Mouse (Mus musculus) lung, postnatal 0 days (tissue): ENCODE results near the gene Gpi1. TPM values are rescaled to one million over a fixed set of nuclear protein-coding genes. Genes with fewer than 3 reads are reported as not detected.

Source experiments
- ATAC-seq: fragments of 200-750 bp; cut with Nextera tagmentation; 2 replicates; pipeline ENCODE4 v1.8.0; 2017; ENCODE audit warnings: moderate library complexity
- DNase-seq: peaks from one replicate; pipeline ENCODE4 v3.0.0-alpha.2; 2016; ENCODE audit warnings: low spot score
- H3K27ac ChIP-seq: fragments of 300-500 bp; sonication (generic); 2 replicates; pipeline ENCODE4 v1.5.1; 2014; ENCODE audit warnings: antibody characterized with exemption, mild to moderate bottlenecking, low read length, mixed read lengths
- H3K27me3 ChIP-seq: fragments of 300-500 bp; sonication (generic); replicated peaks from 2 replicates; pipeline ENCODE4 v1.6.1; 2014; ENCODE audit warnings: low read length, mixed read lengths; ENCODE audit not compliant: insufficient read depth
- H3K36me3 ChIP-seq: fragments of 300-500 bp; sonication (generic); 2 replicates; pipeline ENCODE4 v1.6.1; 2014; ENCODE audit warnings: low read length, mixed read lengths; ENCODE audit not compliant: insufficient read depth
- H3K4me1 ChIP-seq: fragments of 300-500 bp; sonication (generic); 2 replicates; pipeline ENCODE4 v1.6.1; 2014; ENCODE audit warnings: antibody characterized with exemption, low read depth, low read length, mixed read lengths; ENCODE audit not compliant: insufficient read depth
- H3K4me2 ChIP-seq: fragments of 300-500 bp; sonication (generic); replicated peaks from 2 replicates; pipeline ENCODE4 v1.6.1; 2014; ENCODE audit warnings: low read depth, mild to moderate bottlenecking, low read length, moderate library complexity, mixed read lengths
- H3K4me3 ChIP-seq: fragments of 300-500 bp; sonication (generic); 2 replicates; pipeline ENCODE4 v1.5.1; 2014; ENCODE audit warnings: low read depth, low read length
- H3K9ac ChIP-seq: fragments of 300-500 bp; sonication (generic); replicated peaks from 2 replicates; pipeline ENCODE4 v1.6.1; 2014; ENCODE audit warnings: low read depth, mild to moderate bottlenecking
- H3K9me3 ChIP-seq: fragments of 300-500 bp; sonication (generic); 2 replicates; pipeline ENCODE4 v1.6.1; 2016; ENCODE audit warnings: low read length, mixed read lengths
- CTCF ChIP-seq: IDR thresholded peaks from 2 replicates; pipeline ENCODE4 v1.5.1; 2016; ENCODE audit warnings: antibody characterized with exemption, mild to moderate bottlenecking
- EP300 ChIP-seq: IDR thresholded peaks from 2 replicates; pipeline ENCODE4 v1.6.1; 2016; ENCODE audit warnings: antibody characterized with exemption, mild to moderate bottlenecking, control low read depth
- WGBS: fragments of 180-500 bp; shearing (Covaris S2); extraction: QIAGEN DNeasy Blood & Tissue Kit; methylation state at CpG from one replicate; pipeline ENCODE4 v1.1.7; 2014; 5-methylcytosine and 5-hydroxymethylcytosine counted together
- polyA plus RNA-seq: library from polyadenylated mRNA; unstranded; fragments of >200 nt; fragmentation: Nextera tagmentation; extraction: Ambion mirVana; gene quantifications from 2 replicates; pipeline ENCODE4 v1.2.1, GENCODE M21; 2015

Gpi1 gene
- polyA plus RNA-seq, 1 experiment from 2014 or later, result 123 TPM

DNA sequence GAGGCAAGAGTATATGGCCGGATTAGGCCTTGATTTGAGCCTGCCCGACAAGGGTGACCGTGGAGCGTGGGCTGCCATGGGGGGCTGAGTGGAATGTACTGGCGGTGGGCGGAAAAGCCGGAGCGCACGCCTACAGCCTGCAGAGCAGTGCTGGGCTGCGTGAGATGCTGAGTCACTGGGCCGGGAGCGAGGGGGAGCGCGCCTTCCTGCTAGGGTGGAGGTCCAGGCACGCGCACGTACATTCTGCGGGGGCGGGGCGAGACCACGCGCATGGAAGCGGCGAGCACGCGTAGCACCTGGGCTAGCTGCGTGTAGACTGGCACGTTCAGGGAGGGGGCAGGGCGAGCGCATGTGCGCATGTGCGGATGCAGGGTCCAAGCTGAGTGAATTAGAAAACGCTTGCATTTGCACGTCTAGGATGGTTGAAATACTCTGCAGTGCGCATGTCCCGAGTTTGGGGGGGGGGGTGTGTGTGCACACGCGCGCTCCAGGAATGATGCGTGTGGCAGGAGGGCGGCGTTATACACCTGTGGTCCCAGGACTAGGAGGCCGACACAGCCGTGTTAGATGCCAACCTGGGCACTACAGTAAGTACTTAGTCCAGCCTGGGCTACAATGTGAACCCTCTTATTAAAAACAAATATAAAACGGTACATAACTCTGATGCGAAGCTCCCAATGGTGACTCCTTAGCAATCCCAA, 3.9 kb upstream of the Gpi1 start:
- Histone ChIP-seq H3K9ac (peak overlapping the region; percentile 48), H3K9me3 (no peaks in the 10 kb centered on the region), H3K4me2 (peak overlapping the region; percentile 71), H3K4me3 (peak overlapping the region; percentile 44), H3K36me3 (peaks cover 12% of the 10 kb centered on the region), H3K4me1 (peaks cover 17% of the 10 kb centered on the region; the same call in 1 of the 2 replicates), H3K27me3 (no peaks in the 10 kb centered on the region), H3K27ac (peak overlapping the region; percentile 89)
- DNase-seq (peak; percentile 96), ATAC-seq (peak; percentile 88)
- no peak for TF ChIP-seq EP300
- no peak; the same call in 1 of the 2 replicates for TF ChIP-seq CTCF
- 3% methylated on average over 39 of the region's 46 CpGs for WGBS

DNA sequence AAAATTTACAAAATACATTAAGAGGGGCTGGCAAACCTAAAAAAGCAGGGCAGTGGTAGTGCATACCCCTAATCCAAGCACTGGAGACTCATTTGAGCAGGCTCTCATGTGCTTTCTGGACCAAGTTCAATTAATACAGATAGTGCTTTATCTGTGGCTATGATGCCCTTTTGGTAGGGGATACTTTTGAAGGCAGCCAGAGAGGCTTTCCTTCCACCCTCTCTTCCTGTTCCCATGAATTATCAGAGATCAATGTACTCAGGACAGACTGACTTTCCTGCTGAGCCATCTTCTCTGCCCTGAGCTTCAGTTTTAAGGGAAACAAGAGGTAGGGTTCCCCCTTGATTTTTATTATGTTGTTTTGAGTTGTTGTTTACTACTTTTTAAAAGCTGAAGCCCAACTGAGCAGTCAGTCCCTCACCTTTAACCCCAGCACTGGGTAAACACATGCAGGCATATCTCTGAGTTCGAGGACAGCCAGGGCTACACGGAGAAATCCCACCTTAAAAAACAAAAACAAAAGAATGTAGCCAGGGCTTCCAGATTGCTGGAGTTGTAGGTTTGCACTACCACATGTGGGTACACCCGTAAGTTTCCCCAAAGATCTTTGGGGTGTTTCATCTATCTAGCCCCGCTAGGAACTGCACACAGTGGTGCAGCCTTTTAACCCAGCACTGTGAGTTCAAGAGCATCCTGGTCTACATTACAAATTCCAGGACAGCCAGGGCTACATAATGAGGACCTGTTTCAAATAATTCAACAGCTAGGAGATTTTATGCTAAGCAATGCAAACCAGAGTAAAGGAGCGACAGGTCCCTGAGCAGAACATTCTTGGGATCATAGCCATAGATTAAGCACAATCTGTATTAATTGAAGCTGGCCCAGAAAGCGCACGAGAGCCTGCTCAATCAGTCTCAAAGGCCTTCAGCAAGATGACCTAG, 2.9 kb upstream of the Gpi1 start:
- no peaks in the 10 kb centered on the region for H3K27me3 ChIP-seq
- WGBS, result 38% methylated on average over 7 of the region's 7 CpGs
- H3K4me3 ChIP-seq, result peak overlapping the region; percentile 44
- peak overlapping the region; percentile 71 for H3K4me2 ChIP-seq
- peaks cover 17% of the 10 kb centered on the region; the same call in 1 of the 2 replicates for H3K4me1 ChIP-seq
- H3K9me3 ChIP-seq, result no peaks in the 10 kb centered on the region
- H3K36me3 ChIP-seq, result peaks cover 3% of the 10 kb centered on the region
- H3K27ac ChIP-seq, result peak overlapping the region; percentile 89
- TF ChIP-seq EP300 (no peak), CTCF (no peak)
- peak overlapping the region; percentile 48 for H3K9ac ChIP-seq
- no peak for DNase-seq
- no peak for ATAC-seq

GRCm38 (mm10) chr7:34229691-34230111, 435 bp downstream of the Gpi1 start:
- H3K36me3 ChIP-seq, result no peaks in the 10 kb centered on the region
- peak overlapping the region; percentile 65 for H3K9ac ChIP-seq
- peak overlapping the region; percentile 71 for H3K27ac ChIP-seq
- ATAC-seq (peak; percentile 10), DNase-seq (peak; percentile 59)
- WGBS, result 0% methylated on average over 17 of the region's 19 CpGs
- peaks cover 14% of the 10 kb centered on the region; the same call in 1 of the 2 replicates for H3K4me1 ChIP-seq
- TF ChIP-seq EP300 (no peak), CTCF (no peak)
- no peaks in the 10 kb centered on the region for H3K27me3 ChIP-seq
- no peaks in the 10 kb centered on the region for H3K9me3 ChIP-seq
- peak overlapping the region; percentile 72 for H3K4me3 ChIP-seq
- peak overlapping the region; percentile 92 for H3K4me2 ChIP-seq

DNA sequence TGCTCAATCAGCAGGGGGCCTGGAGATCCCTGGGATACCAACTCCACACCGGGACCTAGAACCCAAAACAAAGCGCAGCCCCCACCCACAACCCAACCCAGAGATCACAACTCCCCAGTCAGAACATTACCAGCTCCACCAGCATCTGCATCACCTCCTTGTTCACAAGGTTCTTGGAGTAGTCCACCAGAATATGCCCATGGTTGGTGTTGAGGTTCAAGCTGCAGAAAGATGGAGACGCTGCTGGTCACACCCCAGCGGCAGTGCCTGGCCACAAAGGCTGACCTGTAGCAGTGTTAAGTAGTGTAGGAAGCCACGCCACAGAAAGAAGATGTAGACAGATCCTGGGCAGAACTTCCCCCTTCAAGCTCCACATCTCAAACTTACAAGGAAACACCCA, 983 bp downstream of the Gpi1 start:
- Histone ChIP-seq H3K27me3 (no peaks in the 10 kb centered on the region), H3K4me2 (peak overlapping the region; percentile 92), H3K4me3 (peak overlapping the region; percentile 72), H3K36me3 (no peaks in the 10 kb centered on the region), H3K4me1 (peaks cover 13% of the 10 kb centered on the region; the same call in 1 of the 2 replicates), H3K9ac (peak overlapping the region; percentile 65; the same call in 1 of the 2 replicates), H3K27ac (peak overlapping the region; percentile 71), H3K9me3 (no peaks in the 10 kb centered on the region)
- TF ChIP-seq CTCF, result no peak
- no peak for TF ChIP-seq EP300
- ATAC-seq, result no peak
- no peak for DNase-seq
- 19% methylated on average over 5 of the region's 5 CpGs for WGBS

GRCm38 (mm10) chr7:34228641-34229040, 1.5 kb downstream of the Gpi1 start:
- Histone ChIP-seq H3K27ac (no peak overlapping the region), H3K4me3 (peak overlapping the region; percentile 72; the same call in 1 of the 2 replicates), H3K27me3 (no peaks in the 10 kb centered on the region), H3K4me2 (peak overlapping the region; percentile 92), H3K9me3 (no peaks in the 10 kb centered on the region), H3K36me3 (no peaks in the 10 kb centered on the region), H3K4me1 (peaks cover 13% of the 10 kb centered on the region; the same call in 1 of the 2 replicates), H3K9ac (no peak overlapping the region)
- no peak for TF ChIP-seq EP300
- no peak for TF ChIP-seq CTCF
- ATAC-seq (no peak), DNase-seq (peak; percentile 38)
- WGBS, result 20% methylated on average over 7 of the region's 9 CpGs

GRCm38 (mm10) chr7:34226846-34227245, 3.3 kb downstream of the Gpi1 start:
- no peak overlapping the region for H3K27ac ChIP-seq
- peak; percentile 32; the same call in 1 of the 2 replicates for TF ChIP-seq CTCF
- no peak for TF ChIP-seq EP300
- DNase-seq (no peak), ATAC-seq (no peak)
- no peak overlapping the region for H3K4me3 ChIP-seq
- H3K9me3 ChIP-seq, result no peaks in the 10 kb centered on the region
- H3K27me3 ChIP-seq, result no peaks in the 10 kb centered on the region
- H3K9ac ChIP-seq, result no peak overlapping the region
- 0 out of 2 replicates have a peak, but pooled peaks cover 8% of the 10 kb centered on the region for H3K4me1 ChIP-seq
- no peak overlapping the region for H3K4me2 ChIP-seq
- WGBS, result 87% methylated on average over 12 of the region's 12 CpGs
- 0 out of 2 replicates have a peak, but pooled peaks cover 4% of the 10 kb centered on the region for H3K36me3 ChIP-seq
